Mouse (Mus musculus) kidney, postnatal 0 days (tissue): ENCODE measurements around the gene Dnajb1. TPM values are rescaled to one million over a fixed set of nuclear protein-coding genes. Genes with fewer than 3 reads are reported as not detected.

Experiments used
- ATAC-seq: fragments of 200-750 bp; cut with Nextera tagmentation; replicated peaks from 2 replicates; pipeline ENCODE4 v1.8.0; 2017; ENCODE audit warnings: low read depth, moderate number of reproducible peaks, moderate TSS enrichment, moderate library complexity; ENCODE audit not compliant: low FRiP score
- DNase-seq: peaks from one replicate; pipeline ENCODE4 v3.0.0-alpha.2; 2016; ENCODE audit warnings: low spot score
- H3K27ac ChIP-seq: fragments of 300-500 bp; sonication (generic); 2 replicates; pipeline ENCODE4 v1.5.1; 2014; ENCODE audit warnings: mild to moderate bottlenecking
- H3K27me3 ChIP-seq: fragments of 300-500 bp; sonication (generic); 2 replicates; pipeline ENCODE4 v1.6.1; 2014; ENCODE audit warnings: low read length, mixed read lengths; ENCODE audit not compliant: insufficient read depth
- H3K36me3 ChIP-seq: fragments of 300-500 bp; sonication (generic); 2 replicates; pipeline ENCODE4 v1.6.1; 2014; ENCODE audit warnings: low read length, mixed read lengths; ENCODE audit not compliant: insufficient read depth
- H3K4me1 ChIP-seq: fragments of 300-500 bp; sonication (generic); replicated peaks from 2 replicates; pipeline ENCODE4 v1.6.1; 2014; ENCODE audit warnings: antibody characterized with exemption, low read length, mixed read lengths; ENCODE audit not compliant: insufficient read depth
- H3K4me2 ChIP-seq: fragments of 300-500 bp; sonication (generic); 2 replicates; pipeline ENCODE4 v1.6.1; 2014; ENCODE audit warnings: mild to moderate bottlenecking, low read length, moderate library complexity, mixed read lengths
- H3K4me3 ChIP-seq: fragments of 300-500 bp; sonication (generic); replicated peaks from 2 replicates; pipeline ENCODE4 v1.5.1; 2014; ENCODE audit warnings: low read depth, low read length
- H3K9ac ChIP-seq: fragments of 300-500 bp; sonication (generic); 2 replicates; pipeline ENCODE4 v1.6.1; 2014; ENCODE audit warnings: low read depth, low read length
- H3K9me3 ChIP-seq: fragments of 300-500 bp; sonication (generic); replicated peaks from 2 replicates; pipeline ENCODE4 v1.6.1; 2016; ENCODE audit warnings: low read length, inconsistent platforms, mixed read lengths
- CTCF ChIP-seq: IDR thresholded peaks from 2 replicates; pipeline ENCODE4 v1.5.1; 2016; ENCODE audit warnings: antibody characterized with exemption, low read depth, mild to moderate bottlenecking, moderate library complexity
- WGBS: fragments of 180-500 bp; shearing (Covaris S2); extraction: QIAGEN DNeasy Blood & Tissue Kit; methylation state at CpG from one replicate; pipeline ENCODE4 v1.1.7; 2014; 5-methylcytosine and 5-hydroxymethylcytosine counted together
- polyA plus RNA-seq: library from polyadenylated mRNA; unstranded; fragments of >200 nt; fragmentation: Nextera tagmentation; extraction: Ambion mirVana; gene quantifications from 2 replicates; pipeline ENCODE4 v1.2.1, GENCODE M21; 2015

Gene Dnajb1
- polyA plus RNA-seq, 1 experiment from 2014 or later: 30.2 TPM

DNA sequence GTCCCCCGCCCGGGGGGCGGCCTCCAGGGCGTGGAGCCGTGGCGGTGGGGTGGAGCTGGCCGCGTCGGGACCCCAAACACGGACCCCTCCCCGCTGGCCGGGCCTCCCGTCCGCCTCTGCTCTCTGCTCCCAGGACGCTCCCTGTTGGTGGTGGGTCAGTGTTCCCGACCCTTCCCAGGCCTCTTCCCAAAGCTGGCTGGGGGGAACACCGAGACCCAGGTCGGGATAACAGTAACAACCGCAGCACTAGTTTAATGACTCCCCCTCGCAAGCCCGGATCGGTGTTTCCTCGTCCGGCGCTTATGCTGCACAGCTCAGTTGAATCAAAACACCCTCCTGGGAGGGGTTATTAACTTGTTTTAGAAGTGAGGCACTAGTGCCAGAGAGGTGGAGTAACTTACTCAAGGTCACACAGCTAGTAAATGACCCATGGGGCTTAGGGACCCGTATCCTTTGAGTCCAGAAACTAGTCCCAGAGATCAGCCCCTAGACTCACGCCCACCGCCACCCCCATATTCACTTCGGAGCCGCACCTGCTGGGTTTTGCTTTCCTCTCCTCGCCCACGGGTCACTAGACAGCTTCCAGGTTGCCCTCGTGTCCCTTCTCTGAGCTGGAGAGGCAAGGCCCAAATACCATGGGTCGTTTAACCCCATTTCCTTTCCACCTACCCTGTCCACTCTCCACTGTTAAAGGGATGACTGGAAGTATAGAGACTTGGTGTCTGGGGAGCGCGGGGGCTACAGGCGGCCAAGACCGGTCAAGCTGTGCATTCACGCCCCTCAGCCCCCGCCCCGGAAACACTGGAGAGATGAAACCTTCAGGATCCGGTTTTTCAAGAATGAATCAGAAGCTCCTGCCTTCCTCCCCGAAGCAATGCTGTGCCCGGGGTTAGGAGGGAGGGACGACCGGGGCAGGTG lies 45.0 kb downstream of the Dnajb1 start:
- Histone ChIP-seq H3K4me3 (peak overlapping the region; percentile 96), H3K4me2 (peak overlapping the region; percentile 78), H3K9me3 (no peaks in the 10 kb centered on the region), H3K9ac (peak overlapping the region; percentile 92), H3K27me3 (no peaks in the 10 kb centered on the region), H3K27ac (peak overlapping the region; percentile 90), H3K36me3 (no peaks in the 10 kb centered on the region), H3K4me1 (peaks cover 10% of the 10 kb centered on the region; the same call in 1 of the 2 replicates)
- peak; percentile 23; the same call in 1 of the 2 replicates for ATAC-seq
- TF ChIP-seq CTCF: no peak
- 1% methylated on average over 46 of the region's 46 CpGs for WGBS
- peak; percentile 61 for DNase-seq

DNA sequence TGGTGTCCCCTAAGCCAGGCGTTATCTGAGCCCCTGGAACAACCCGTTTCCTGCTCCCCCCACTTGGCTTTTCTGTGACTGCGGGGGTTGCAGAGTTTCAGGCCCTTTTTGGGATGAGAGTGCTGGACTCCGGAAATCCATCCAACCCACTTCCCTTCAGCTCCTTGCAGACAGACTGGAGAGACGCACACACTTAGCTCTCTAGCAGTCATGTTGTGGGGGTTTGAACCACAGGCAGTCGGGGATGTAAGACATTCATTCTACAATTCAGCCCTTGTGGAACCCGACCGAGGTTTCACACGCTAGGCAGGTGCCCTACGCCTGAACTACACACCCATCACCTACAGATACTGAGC lies 45.6 kb downstream of the Dnajb1 start:
- Histone ChIP-seq H3K4me1 (peaks cover 10% of the 10 kb centered on the region; the same call in 1 of the 2 replicates), H3K27me3 (no peaks in the 10 kb centered on the region), H3K27ac (peak overlapping the region; percentile 90), H3K4me3 (peak overlapping the region; percentile 96), H3K9me3 (no peaks in the 10 kb centered on the region), H3K4me2 (peak overlapping the region; percentile 78), H3K9ac (peak overlapping the region; percentile 92), H3K36me3 (no peaks in the 10 kb centered on the region)
- ATAC-seq: no peak
- DNase-seq: peak; percentile 21
- TF ChIP-seq CTCF: no peak
- WGBS: 28% methylated on average over 10 of the region's 10 CpGs

- ATAC-seq (no peak), DNase-seq (no peak)
- H3K27ac ChIP-seq: no peak overlapping the region
- 91% methylated on average over 6 of the region's 6 CpGs for WGBS
- no peaks in the 10 kb centered on the region for H3K9me3 ChIP-seq
- TF ChIP-seq CTCF: no peak
- H3K9ac ChIP-seq: no peak overlapping the region
- no peaks in the 10 kb centered on the region for H3K27me3 ChIP-seq
- H3K4me3 ChIP-seq: no peak overlapping the region
- H3K36me3 ChIP-seq: no peaks in the 10 kb centered on the region
- peaks cover 10% of the 10 kb centered on the region; the same call in 1 of the 2 replicates for H3K4me1 ChIP-seq
- no peak overlapping the region for H3K4me2 ChIP-seq
These were observed 46.7 kb downstream of the Dnajb1 start for GRCm38 (mm10) chr8:83654725-83655124.

- Histone ChIP-seq H3K9ac (no peak overlapping the region), H3K4me2 (no peak overlapping the region), H3K36me3 (no peaks in the 10 kb centered on the region), H3K27ac (no peak overlapping the region), H3K9me3 (no peaks in the 10 kb centered on the region), H3K4me3 (no peak overlapping the region), H3K4me1 (peaks cover 18% of the 10 kb centered on the region; the same call in 1 of the 2 replicates), H3K27me3 (no peaks in the 10 kb centered on the region)
- ATAC-seq: no peak
- no peak for DNase-seq
- WGBS: 88% methylated on average over 9 of the region's 9 CpGs
- no peak for TF ChIP-seq CTCF
These were observed 48.0 kb downstream of the Dnajb1 start for GRCm38 (mm10) chr8:83656043-83656442.

GRCm38 (mm10) chr8:83656484-83657246 lies 48.7 kb downstream of the Dnajb1 start:
- H3K9me3 ChIP-seq: no peaks in the 10 kb centered on the region
- ATAC-seq (no peak), DNase-seq (peak; percentile 37)
- no peaks in the 10 kb centered on the region for H3K27me3 ChIP-seq
- H3K27ac ChIP-seq: no peak overlapping the region
- no peaks in the 10 kb centered on the region for H3K36me3 ChIP-seq
- peaks cover 24% of the 10 kb centered on the region; the same call in 1 of the 2 replicates for H3K4me1 ChIP-seq
- WGBS: 70% methylated on average over 13 of the region's 13 CpGs
- no peak overlapping the region for H3K9ac ChIP-seq
- H3K4me2 ChIP-seq: no peak overlapping the region
- peak; percentile 47 for TF ChIP-seq CTCF
- H3K4me3 ChIP-seq: no peak overlapping the region

DNA sequence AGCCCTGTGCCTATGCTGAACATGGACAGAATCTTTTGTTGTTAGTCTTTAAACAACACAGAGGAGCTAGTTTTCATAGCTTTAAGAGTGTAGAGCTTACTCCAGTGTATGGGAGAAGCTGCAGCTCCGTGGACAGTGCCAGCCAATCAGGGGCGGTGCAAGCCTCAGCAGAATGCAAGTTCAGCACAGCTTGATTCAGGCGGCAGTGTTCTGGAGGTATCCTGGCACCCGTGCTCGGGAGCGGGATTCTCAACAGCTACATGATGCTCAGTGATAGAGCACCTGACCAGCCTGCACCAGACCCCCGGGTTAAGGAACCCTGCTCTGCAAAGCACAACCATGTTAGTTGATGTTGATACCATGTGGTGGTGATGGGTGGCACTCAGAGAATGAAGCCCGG lies 52.6 kb downstream of the Dnajb1 start:
- DNase-seq (no peak), ATAC-seq (no peak)
- no peak overlapping the region for H3K9ac ChIP-seq
- peaks cover 31% of the 10 kb centered on the region for H3K4me1 ChIP-seq
- H3K4me2 ChIP-seq: peak overlapping the region; percentile 38
- TF ChIP-seq CTCF: no peak
- H3K9me3 ChIP-seq: no peaks in the 10 kb centered on the region
- peak overlapping the region; percentile 81; the same call in 1 of the 2 replicates for H3K27ac ChIP-seq
- H3K27me3 ChIP-seq: no peaks in the 10 kb centered on the region
- WGBS: 14% methylated on average over 8 of the region's 8 CpGs
- no peak overlapping the region for H3K4me3 ChIP-seq
- no peaks in the 10 kb centered on the region for H3K36me3 ChIP-seq
